Mouse (Mus musculus) stomach, embryonic 14.5 days (tissue): ENCODE measurements around the gene Asmt. TPM values are rescaled to one million over a fixed set of nuclear protein-coding genes. Genes with fewer than 3 reads are reported as not detected.

Source experiments
- ATAC-seq: fragments of 200-750 bp; cut with Nextera tagmentation; 2 replicates; pipeline ENCODE4 v1.8.0; 2017; ENCODE audit warnings: low read depth, moderate TSS enrichment; ENCODE audit not compliant: insufficient number of reproducible peaks, insufficient read depth, low FRiP score
- H3K27ac ChIP-seq: fragments of 300-500 bp; sonication (generic); 2 replicates; pipeline ENCODE4 v1.5.1; 2014; ENCODE audit warnings: mild to moderate bottlenecking, low read length, moderate library complexity, mixed read lengths
- H3K27me3 ChIP-seq: fragments of 300-500 bp; sonication (generic); 2 replicates; pipeline ENCODE4 v1.6.1; 2014; ENCODE audit warnings: low read length, control low read depth, mixed read lengths; ENCODE audit not compliant: control insufficient read depth, insufficient read depth
- H3K36me3 ChIP-seq: fragments of 300-500 bp; sonication (generic); 2 replicates; pipeline ENCODE4 v1.6.1; 2014; ENCODE audit warnings: mild to moderate bottlenecking, control low read depth, low read length, moderate library complexity, mixed read lengths; ENCODE audit not compliant: control insufficient read depth, insufficient read depth
- H3K4me1 ChIP-seq: fragments of 300-500 bp; sonication (generic); 2 replicates; pipeline ENCODE4 v1.6.1; 2014; ENCODE audit warnings: low read length, control low read depth, mixed read lengths; ENCODE audit not compliant: control insufficient read depth, insufficient read depth
- H3K4me2 ChIP-seq: fragments of 300-500 bp; sonication (generic); replicated peaks from 2 replicates; pipeline ENCODE4 v1.6.1; 2014; ENCODE audit warnings: low read depth, low read length, control low read depth
- H3K4me3 ChIP-seq: fragments of 300-500 bp; sonication (generic); 2 replicates; pipeline ENCODE4 v1.5.1; 2014; ENCODE audit warnings: low read depth, low read length, control low read depth
- H3K9ac ChIP-seq: fragments of 300-500 bp; sonication (generic); replicated peaks from 2 replicates; pipeline ENCODE4 v1.6.1; 2014; ENCODE audit warnings: low read depth, mild to moderate bottlenecking, control low read depth, low read length, moderate library complexity, mixed read lengths
- H3K9me3 ChIP-seq: fragments of 300-500 bp; sonication (generic); 2 replicates; pipeline ENCODE4 v1.6.1; 2016; ENCODE audit warnings: low read depth, low read length, control low read depth; ENCODE audit not compliant: control insufficient read depth
- WGBS: fragments of 180-500 bp; shearing (Covaris S2); extraction: QIAGEN DNeasy Blood & Tissue Kit; methylation state at CpG from one replicate; pipeline ENCODE4 v1.1.7; 2014; 5-methylcytosine and 5-hydroxymethylcytosine counted together
- polyA plus RNA-seq: library from polyadenylated mRNA; unstranded; fragments of >200 nt; fragmentation: Nextera tagmentation; extraction: Ambion mirVana; gene quantifications from 2 replicates; pipeline ENCODE4 v1.2.1, GENCODE M21; 2014

The Asmt gene
- polyA plus RNA-seq, 1 experiment from 2014 or later, result not detected

DNA sequence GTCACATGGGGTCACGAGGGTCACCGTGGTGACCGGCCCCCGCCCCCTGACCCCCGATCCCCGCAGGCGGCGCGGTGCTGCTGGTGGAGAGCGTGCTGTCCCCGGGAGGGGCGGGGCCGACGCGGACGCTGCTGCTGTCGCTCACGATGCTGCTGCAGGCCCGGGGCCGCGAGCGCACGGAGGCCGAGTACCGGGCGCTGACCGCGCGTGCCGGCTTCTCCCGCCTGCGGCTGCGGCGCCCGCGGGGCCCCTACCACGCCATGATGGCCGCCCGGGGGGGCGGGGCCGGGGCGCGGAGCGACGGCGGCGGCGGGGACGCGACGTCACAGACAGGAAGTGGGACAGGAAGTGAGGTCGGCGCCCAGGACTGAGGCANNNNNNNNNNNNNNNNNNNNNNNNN, 5.2 kb downstream of the Asmt start:
- Histone ChIP-seq H3K4me2 (no peak overlapping the region), H3K9ac (no peak overlapping the region), H3K27ac (no peak overlapping the region), H3K27me3 (no peaks in the 10 kb centered on the region), H3K4me1 (no peaks in the 10 kb centered on the region), H3K9me3 (peaks cover 46% of the 10 kb centered on the region), H3K36me3 (no peaks in the 10 kb centered on the region), H3K4me3 (no peak overlapping the region)
- no peak for ATAC-seq
- 97% methylated on average over 48 of the region's 53 CpGs for WGBS
